Mouse (Mus musculus): Measurements from ENCODE around the gene Baiap2l1. TPM values are rescaled to one million over a fixed set of nuclear protein-coding genes. Genes with fewer than 3 reads are reported as not detected.

Baiap2l1 gene
- total RNA-seq, 2 experiments from 2014 or later: 3.7 to 6.8 TPM

GRCm38 (mm10) chr5:144286591-144287266 lies 71.2 kb downstream of the Baiap2l1 start:
- no peak for DNase-seq

- DNase-seq: no peak
Measured at GRCm38 (mm10) chr5:144284599-144284998, 73.3 kb downstream of the Baiap2l1 start.

DNA sequence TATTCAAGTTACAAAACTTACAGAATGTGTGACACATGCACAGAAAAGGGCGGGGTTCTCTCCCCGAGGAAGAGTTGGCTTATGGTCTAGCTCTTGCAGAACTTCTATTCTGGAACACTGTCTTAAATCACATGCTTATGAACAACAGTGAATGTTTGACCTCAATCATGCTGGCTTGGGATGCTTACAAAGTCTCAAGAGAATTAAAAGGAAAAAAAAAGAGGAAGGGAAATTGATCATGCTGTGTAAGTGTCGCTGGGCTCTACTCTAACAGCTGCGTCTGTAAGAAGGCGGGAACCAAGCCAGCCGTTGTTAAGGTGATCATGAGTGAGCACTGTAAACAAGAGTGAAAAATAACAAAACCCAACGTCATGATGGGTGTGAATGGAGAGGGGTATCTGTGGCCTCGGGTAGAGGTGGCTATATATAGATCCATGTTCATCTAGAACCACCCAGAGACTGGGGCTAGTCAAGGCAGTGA lies 74.3 kb downstream of the Baiap2l1 start:
- no peak for DNase-seq

GRCm38 (mm10) chr5:144282470-144283260 lies 75.2 kb downstream of the Baiap2l1 start:
- DNase-seq: no peak

- DNase-seq: no peak
Measured at GRCm38 (mm10) chr5:144279926-144280325, 78.0 kb downstream of the Baiap2l1 start.

- no peak for DNase-seq
Measured at GRCm38 (mm10) chr5:144279081-144279541, 78.8 kb downstream of the Baiap2l1 start.

GRCm38 (mm10) chr5:144278374-144278960 lies 79.4 kb downstream of the Baiap2l1 start:
- DNase-seq: peak; percentile 36

- no peak for DNase-seq
Measured at GRCm38 (mm10) chr5:144276898-144277630, 80.8 kb downstream of the Baiap2l1 start.

GRCm38 (mm10) chr5:144274904-144275303 lies 83.0 kb downstream of the Baiap2l1 start:
- no peak for DNase-seq

GRCm38 (mm10) chr5:144271772-144272171 lies 86.1 kb downstream of the Baiap2l1 start:
- no peak for DNase-seq

DNA sequence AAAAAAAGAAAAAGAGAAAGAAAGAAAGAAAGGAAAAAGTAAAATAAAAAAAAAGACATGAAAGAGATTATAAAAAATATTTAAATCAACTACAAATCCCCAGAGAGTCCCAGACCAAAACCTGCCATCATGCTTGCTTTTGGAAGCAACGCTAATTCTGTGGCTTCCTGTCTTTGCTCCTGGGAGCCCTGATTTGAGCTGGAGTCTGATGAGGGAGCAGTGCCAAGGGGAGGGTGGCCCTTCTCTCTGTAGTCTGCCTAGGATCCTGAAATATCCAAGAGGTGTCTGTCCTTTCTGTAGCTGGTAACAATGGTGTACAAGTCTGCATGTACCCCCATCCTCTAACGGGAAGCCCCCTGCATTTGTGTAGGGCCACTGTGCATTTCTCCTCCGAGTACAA lies 86.8 kb downstream of the Baiap2l1 start:
- DNase-seq: no peak

- no peak for DNase-seq
Measured at GRCm38 (mm10) chr5:144270420-144270819, 87.5 kb downstream of the Baiap2l1 start.

GRCm38 (mm10) chr5:144269926-144270325 lies 88.0 kb downstream of the Baiap2l1 start:
- DNase-seq: no peak

DNA sequence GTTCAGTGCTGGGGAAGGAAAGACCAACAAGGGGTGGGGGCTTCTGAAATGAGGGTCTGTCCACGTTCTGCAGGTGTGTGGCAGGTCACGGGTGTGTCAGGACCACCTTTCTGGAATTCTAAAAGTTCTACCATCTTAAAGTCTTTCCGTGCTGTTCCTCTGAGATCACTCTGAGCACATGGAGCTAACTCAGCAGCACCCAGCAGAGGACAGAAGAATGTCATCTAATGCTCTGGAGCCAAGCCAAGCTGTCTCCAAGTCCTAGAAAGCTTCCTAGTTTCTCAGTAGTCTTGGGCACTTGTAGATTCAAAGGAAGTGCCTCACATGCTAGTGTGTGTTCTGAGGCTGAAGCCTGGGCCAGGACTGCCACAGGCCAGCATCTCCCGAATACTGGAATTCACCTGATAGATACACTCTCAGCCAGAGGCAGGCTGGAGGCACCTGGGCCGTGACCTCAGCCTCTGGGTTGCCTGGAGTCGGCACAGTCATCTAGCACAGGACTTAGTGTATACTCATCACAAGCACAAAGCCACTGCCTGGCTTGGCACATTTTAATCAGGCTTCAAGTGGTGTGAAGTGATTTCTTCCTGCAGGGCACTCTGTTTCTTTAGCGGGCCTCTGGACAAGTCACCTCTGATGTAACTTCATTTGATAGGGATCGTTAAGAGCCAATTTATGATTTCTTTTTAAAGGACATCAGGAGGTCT lies 90.2 kb downstream of the Baiap2l1 start:
- DNase-seq: peak; percentile 72

DNA sequence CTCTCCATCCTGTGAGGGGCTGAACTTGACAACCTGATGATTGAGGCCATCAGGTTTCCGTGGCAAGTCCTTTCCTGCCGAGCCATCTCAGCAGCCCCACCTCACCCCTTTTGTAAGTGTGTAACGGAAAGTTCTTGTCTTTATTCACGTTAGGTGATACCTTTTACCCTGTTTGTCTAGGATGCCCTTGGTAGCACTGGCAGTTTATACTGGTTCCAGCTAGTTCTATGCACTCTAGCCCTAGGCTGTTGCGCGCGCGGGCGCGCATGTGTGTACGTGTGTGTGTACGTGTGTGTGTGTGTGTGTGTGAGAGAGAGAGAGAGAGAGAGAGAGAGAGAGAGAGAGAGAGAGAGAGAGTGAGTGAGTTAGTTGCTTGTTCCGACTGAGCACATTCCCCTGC lies 94.4 kb downstream of the Baiap2l1 start:
- no peak for DNase-seq

DNA sequence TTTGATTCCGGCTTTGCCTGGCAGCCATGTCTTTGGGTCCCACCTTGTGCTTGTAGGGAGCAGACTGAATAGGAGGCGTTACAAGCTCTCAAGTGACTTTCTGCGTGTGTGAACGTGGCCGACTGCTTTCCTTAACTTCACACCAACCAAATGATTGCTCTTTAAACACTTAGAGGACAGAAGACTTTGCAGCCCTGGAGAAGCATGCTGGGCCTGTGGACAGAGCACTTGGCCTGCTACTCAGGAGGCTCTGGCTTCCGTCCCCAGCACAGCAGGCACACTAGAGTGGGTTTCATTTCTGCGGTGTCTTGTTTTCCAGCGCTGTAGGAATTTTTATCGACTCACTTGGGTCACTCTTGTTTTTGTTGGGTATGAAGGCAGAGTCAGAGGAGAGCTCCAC lies 94.8 kb downstream of the Baiap2l1 start:
- no peak for DNase-seq

- no peak for DNase-seq
Measured at GRCm38 (mm10) chr5:144261829-144262228, 96.1 kb downstream of the Baiap2l1 start.

GRCm38 (mm10) chr5:144261309-144261708 lies 96.6 kb downstream of the Baiap2l1 start:
- DNase-seq: no peak

DNA sequence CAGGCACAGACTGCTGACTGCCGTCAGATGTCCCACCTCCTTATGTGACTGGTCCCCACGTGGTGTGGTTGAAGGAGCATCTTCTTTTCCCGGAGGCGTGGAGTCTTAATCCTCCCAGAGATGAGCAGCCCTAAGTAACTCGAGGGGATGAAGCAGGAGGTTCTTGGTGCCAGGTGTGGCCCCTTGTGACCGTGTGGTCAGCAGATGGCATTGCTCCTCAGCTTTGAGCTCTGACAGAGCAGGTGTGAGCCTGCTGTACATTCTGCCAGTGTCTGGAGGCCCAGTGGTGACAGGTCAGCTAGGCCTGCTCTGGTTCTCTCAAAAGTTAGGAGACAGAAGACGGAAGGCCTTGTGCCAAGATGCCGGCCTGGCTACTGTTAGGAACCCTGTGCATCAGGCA lies 97.4 kb downstream of the Baiap2l1 start:
- no peak for DNase-seq

DNA sequence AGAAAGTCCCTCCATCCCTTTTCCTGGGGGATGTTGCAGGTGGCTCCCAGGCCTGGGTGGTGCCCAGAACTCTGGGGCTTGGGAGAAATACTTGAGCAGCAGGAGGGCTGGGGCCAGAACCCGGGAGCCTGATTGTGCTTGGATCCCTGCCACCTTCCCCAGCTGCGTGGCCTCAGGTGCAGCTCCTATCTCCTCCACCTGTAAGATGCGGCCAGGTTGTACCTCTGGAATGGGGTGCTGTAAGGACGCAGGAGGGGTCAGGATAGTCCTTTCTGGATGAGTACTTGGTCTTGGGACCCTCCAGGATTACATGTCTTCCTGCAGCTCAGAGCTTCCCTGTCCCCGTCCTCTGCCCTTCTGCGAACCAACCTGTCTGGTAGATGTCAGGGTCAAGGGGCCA lies 98.7 kb downstream of the Baiap2l1 start:
- DNase-seq: no peak

- DNase-seq: no peak
Measured at GRCm38 (mm10) chr5:144258687-144259086, 99.2 kb downstream of the Baiap2l1 start.

Data from adrenal gland, postnatal 10 days (tissue).